Mouse (Mus musculus) forebrain, embryonic 11.5 days (tissue): ENCODE results near the gene Gm15217. TPM values are rescaled to one million over a fixed set of nuclear protein-coding genes. Genes with fewer than 3 reads are reported as not detected.
A peak's percentile ranks its signal among the peaks of the same experiment; 100 is the strongest.

Source experiments
- ATAC-seq: fragments of 200-750 bp; cut with Nextera tagmentation; replicated peaks from 2 replicates; pipeline ENCODE4 v1.8.0; 2017; ENCODE audit warnings: moderate TSS enrichment; ENCODE audit not compliant: low FRiP score
- DNase-seq: peaks from one replicate; pipeline ENCODE4 v3.0.0-alpha.2; 2017; ENCODE audit warnings: low spot score
- H3K27ac ChIP-seq: fragments of 300-500 bp; sonication (generic); 2 replicates; pipeline ENCODE4 v1.5.1; 2014; ENCODE audit warnings: low read depth, low read length
- H3K27me3 ChIP-seq: fragments of 300-500 bp; sonication (generic); 2 replicates; pipeline ENCODE4 v1.6.1; 2014; ENCODE audit warnings: mild to moderate bottlenecking, low read length, mixed read lengths; ENCODE audit not compliant: control insufficient read depth, insufficient read depth
- H3K36me3 ChIP-seq: fragments of 300-500 bp; sonication (generic); 2 replicates; pipeline ENCODE4 v1.6.1; 2014; ENCODE audit warnings: mild to moderate bottlenecking, low read length, moderate library complexity, mixed read lengths; ENCODE audit not compliant: control insufficient read depth, insufficient read depth
- H3K4me1 ChIP-seq: fragments of 300-500 bp; sonication (generic); replicated peaks from 2 replicates; pipeline ENCODE4 v1.6.1; 2014; ENCODE audit warnings: low read length, mixed read lengths; ENCODE audit not compliant: control insufficient read depth, insufficient read depth
- H3K4me2 ChIP-seq: fragments of 300-500 bp; sonication (generic); 2 replicates; pipeline ENCODE4 v1.6.1; 2014; ENCODE audit warnings: low read depth, mild to moderate bottlenecking, low read length, moderate library complexity, mixed read lengths; ENCODE audit not compliant: severe bottlenecking
- H3K4me3 ChIP-seq: fragments of 300-500 bp; sonication (generic); 2 replicates; pipeline ENCODE4 v1.5.1; 2014; ENCODE audit warnings: low read depth, low read length
- H3K9ac ChIP-seq: fragments of 300-500 bp; sonication (generic); 2 replicates; pipeline ENCODE4 v1.6.1; 2014; ENCODE audit warnings: low read length
- H3K9me3 ChIP-seq: fragments of 300-500 bp; sonication (generic); 2 replicates; pipeline ENCODE4 v1.6.1; 2016; ENCODE audit warnings: low read length, mixed read lengths; ENCODE audit not compliant: control insufficient read depth
- WGBS: fragments of 180-500 bp; shearing (Covaris S2); extraction: QIAGEN DNeasy Blood & Tissue Kit; methylation state at CpG from one replicate; pipeline ENCODE4 v1.1.7; 2014; 5-methylcytosine and 5-hydroxymethylcytosine counted together
- polyA plus RNA-seq: library from polyadenylated mRNA; unstranded; fragments of >200 nt; fragmentation: Nextera tagmentation; extraction: Ambion mirVana; gene quantifications from 2 replicates; pipeline ENCODE4 v1.2.1, GENCODE M21; 2014

Gene Gm15217
- not detected in 2 replicates for polyA plus RNA-seq

- DNase-seq (no peak), ATAC-seq (no peak)
- H3K4me3 ChIP-seq: peak within 1 kb of the TSS; percentile 26
- 84% methylated on average over 12 of the region's 12 CpGs for WGBS
- no peaks in the 10 kb centered on the region for H3K36me3 ChIP-seq
- peaks cover 33% of the 10 kb centered on the region for H3K27me3 ChIP-seq
- no peaks in the 10 kb centered on the region for H3K9me3 ChIP-seq
- H3K9ac ChIP-seq: peak within 1 kb of the TSS; percentile 27; the same call in 1 of the 2 replicates
- peaks cover 5% of the 10 kb centered on the region for H3K4me1 ChIP-seq
- no peak within 1 kb of the TSS for H3K27ac ChIP-seq
- H3K4me2 ChIP-seq: peak within 1 kb of the TSS; percentile 59
Measured at GRCm38 (mm10) chr14:46379285-46379684, at the start of gene Gm15217. Gene Gm15217, plus strand, starts transcription at chr14:46379414.

DNA sequence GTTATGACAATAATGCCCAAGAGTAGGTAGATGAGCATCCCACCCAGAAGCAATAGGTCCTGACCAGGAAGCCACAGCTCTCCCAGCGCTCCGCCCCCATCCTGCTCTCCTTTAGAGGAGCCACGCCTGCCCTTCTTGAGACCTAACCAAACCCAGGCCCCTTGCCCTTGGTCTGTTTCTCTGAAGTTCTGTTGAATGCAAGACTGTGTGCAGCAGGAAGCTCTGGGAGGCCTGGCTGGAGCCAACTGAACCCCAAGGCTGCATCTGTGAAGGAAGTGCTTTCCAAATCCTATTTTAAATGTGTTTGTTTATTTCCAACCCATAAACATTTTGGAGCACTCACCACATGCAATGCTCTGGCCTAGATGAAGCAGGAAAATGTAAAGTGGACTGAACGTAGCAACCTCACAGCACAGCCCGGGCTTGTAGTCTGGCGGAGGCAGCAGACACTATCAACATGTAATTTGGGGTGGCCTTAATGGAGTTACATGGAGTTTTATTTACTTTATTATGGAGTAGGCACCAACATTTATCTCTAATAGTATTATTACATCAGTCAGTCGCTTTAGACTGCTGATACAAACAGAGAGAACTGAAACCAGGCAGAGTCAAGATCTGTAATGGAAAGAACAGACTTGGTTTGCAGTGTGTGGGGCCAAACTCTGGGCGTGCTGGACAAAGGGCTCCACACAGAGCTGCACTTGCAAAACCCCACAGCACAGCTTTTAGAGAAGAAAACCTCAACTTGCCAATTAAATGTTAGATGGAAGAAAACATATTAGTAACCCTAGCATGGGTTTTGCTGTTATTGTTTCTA is 45.6 kb upstream of the Gm15217 start:
- Histone ChIP-seq H3K27me3 (no peaks in the 10 kb centered on the region), H3K27ac (no peak overlapping the region), H3K4me1 (no peaks in the 10 kb centered on the region), H3K9me3 (no peaks in the 10 kb centered on the region), H3K4me2 (no peak overlapping the region), H3K36me3 (no peaks in the 10 kb centered on the region), H3K4me3 (no peak overlapping the region), H3K9ac (no peak overlapping the region)
- ATAC-seq: no peak
- WGBS: 86% methylated on average over 8 of the region's 8 CpGs
- DNase-seq: no peak

GRCm38 (mm10) chr14:46338801-46339200 is 40.4 kb upstream of the Gm15217 start:
- Histone ChIP-seq H3K4me1 (no peaks in the 10 kb centered on the region), H3K9me3 (no peaks in the 10 kb centered on the region), H3K4me2 (no peak overlapping the region), H3K27ac (no peak overlapping the region), H3K36me3 (no peaks in the 10 kb centered on the region), H3K4me3 (no peak overlapping the region), H3K27me3 (no peaks in the 10 kb centered on the region), H3K9ac (no peak overlapping the region)
- 82% methylated on average over 11 of the region's 11 CpGs for WGBS
- ATAC-seq (no peak), DNase-seq (no peak)

- Histone ChIP-seq H3K9ac (no peak overlapping the region), H3K9me3 (no peaks in the 10 kb centered on the region), H3K4me2 (no peak overlapping the region), H3K27ac (no peak overlapping the region), H3K36me3 (no peaks in the 10 kb centered on the region), H3K4me3 (no peak overlapping the region), H3K4me1 (no peaks in the 10 kb centered on the region), H3K27me3 (no peaks in the 10 kb centered on the region)
- ATAC-seq: no peak
- no peak for DNase-seq
Measured at GRCm38 (mm10) chr14:46344750-46345149, 34.5 kb upstream of the Gm15217 start.

GRCm38 (mm10) chr14:46357286-46357685 is 21.9 kb upstream of the Gm15217 start:
- Histone ChIP-seq H3K4me3 (no peak overlapping the region), H3K9me3 (no peaks in the 10 kb centered on the region), H3K9ac (no peak overlapping the region), H3K4me2 (no peak overlapping the region), H3K36me3 (no peaks in the 10 kb centered on the region), H3K27me3 (no peaks in the 10 kb centered on the region), H3K4me1 (no peaks in the 10 kb centered on the region), H3K27ac (no peak overlapping the region)
- 91% methylated on average over 7 of the region's 7 CpGs for WGBS
- DNase-seq (no peak), ATAC-seq (no peak)

DNA sequence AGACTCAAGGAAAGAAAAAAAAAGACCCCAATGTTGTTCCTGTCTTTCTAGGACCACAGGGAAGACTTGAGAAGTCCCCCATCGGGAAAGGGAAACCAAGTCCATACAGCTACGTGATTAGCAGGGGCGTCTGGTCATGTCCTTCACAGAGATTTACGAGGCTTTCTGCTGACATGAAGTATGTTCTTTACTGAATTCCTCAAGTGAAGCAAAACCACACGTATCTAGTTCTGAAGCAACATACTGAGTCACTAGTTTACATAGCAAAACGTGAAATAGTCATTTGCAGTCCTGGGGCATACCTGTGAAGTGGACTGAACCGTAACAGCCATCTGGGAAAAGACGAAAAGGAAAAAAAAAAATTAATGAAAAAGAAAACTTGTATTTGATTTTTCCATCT is 21.5 kb upstream of the Gm15217 start:
- H3K9me3 ChIP-seq: no peaks in the 10 kb centered on the region
- H3K4me3 ChIP-seq: no peak overlapping the region
- ATAC-seq: no peak
- no peaks in the 10 kb centered on the region for H3K36me3 ChIP-seq
- WGBS: 91% methylated on average over 8 of the region's 8 CpGs
- no peak overlapping the region for H3K4me2 ChIP-seq
- H3K27ac ChIP-seq: no peak overlapping the region
- no peak overlapping the region for H3K9ac ChIP-seq
- H3K27me3 ChIP-seq: no peaks in the 10 kb centered on the region
- no peak for DNase-seq
- H3K4me1 ChIP-seq: no peaks in the 10 kb centered on the region

DNA sequence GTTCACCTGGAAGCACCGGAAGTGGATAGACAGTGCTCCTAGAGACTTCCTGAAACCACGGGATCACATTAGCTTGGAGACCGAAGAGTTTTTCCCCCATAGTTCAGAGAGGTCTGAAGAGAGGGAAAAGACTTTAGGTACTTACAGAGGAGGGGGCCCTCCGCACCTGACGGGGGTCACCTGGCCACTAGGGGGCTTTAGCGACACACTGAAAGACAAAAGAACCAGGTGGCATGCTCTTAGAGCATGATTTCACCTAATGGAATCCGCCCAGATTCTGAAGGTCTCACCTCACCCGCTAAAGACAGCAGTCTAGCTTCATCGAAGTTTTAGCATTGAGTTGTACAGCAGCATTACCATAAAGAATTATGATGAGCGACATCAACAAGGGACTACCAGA is 16.0 kb upstream of the Gm15217 start:
- Histone ChIP-seq H3K4me3 (no peak overlapping the region), H3K27ac (no peak overlapping the region), H3K4me1 (no peaks in the 10 kb centered on the region), H3K36me3 (no peaks in the 10 kb centered on the region), H3K9ac (no peak overlapping the region), H3K27me3 (no peaks in the 10 kb centered on the region), H3K9me3 (no peaks in the 10 kb centered on the region), H3K4me2 (no peak overlapping the region)
- DNase-seq (no peak), ATAC-seq (no peak)
- WGBS: 44% methylated on average over 10 of the region's 10 CpGs

- Histone ChIP-seq H3K27ac (no peak overlapping the region), H3K4me2 (no peak overlapping the region), H3K36me3 (no peaks in the 10 kb centered on the region), H3K9ac (no peak overlapping the region), H3K9me3 (no peaks in the 10 kb centered on the region), H3K4me3 (no peak overlapping the region), H3K27me3 (no peaks in the 10 kb centered on the region), H3K4me1 (no peaks in the 10 kb centered on the region)
- DNase-seq: no peak
- no peak for ATAC-seq
- 40% methylated on average over 9 of the region's 9 CpGs for WGBS
Measured at GRCm38 (mm10) chr14:46372452-46372851, 6.8 kb upstream of the Gm15217 start.

GRCm38 (mm10) chr14:46375796-46376195 is 3.4 kb upstream of the Gm15217 start:
- H3K27me3 ChIP-seq: peaks cover 10% of the 10 kb centered on the region
- no peak overlapping the region for H3K4me2 ChIP-seq
- H3K9me3 ChIP-seq: no peaks in the 10 kb centered on the region
- no peak for DNase-seq
- H3K4me1 ChIP-seq: peaks cover 5% of the 10 kb centered on the region
- no peaks in the 10 kb centered on the region for H3K36me3 ChIP-seq
- no peak overlapping the region for H3K27ac ChIP-seq
- H3K9ac ChIP-seq: no peak overlapping the region
- 76% methylated on average over 5 of the region's 5 CpGs for WGBS
- no peak overlapping the region for H3K4me3 ChIP-seq
- no peak for ATAC-seq
